Mouse (Mus musculus) midbrain, embryonic 11.5 days (tissue): ENCODE measurements around the gene Prr7. TPM values are rescaled to one million over a fixed set of nuclear protein-coding genes. Genes with fewer than 3 reads are reported as not detected.

Experiments used
- ATAC-seq: fragments of 200-750 bp; cut with Nextera tagmentation; 2 replicates; pipeline ENCODE4 v1.8.0; 2017; ENCODE audit warnings: moderate TSS enrichment, moderate library complexity; ENCODE audit not compliant: low FRiP score
- DNase-seq: peaks from one replicate; pipeline ENCODE4 v3.0.0; 2015; ENCODE audit warnings: low spot score; ENCODE audit errors: missing footprints
- H3K27ac ChIP-seq: fragments of 300-500 bp; sonication (generic); 2 replicates; pipeline ENCODE4 v1.5.1; 2014; ENCODE audit warnings: low read depth, low read length
- H3K27me3 ChIP-seq: fragments of 300-500 bp; sonication (generic); 2 replicates; pipeline ENCODE4 v1.6.1; 2014; ENCODE audit warnings: mild to moderate bottlenecking, low read length, moderate library complexity, mixed read lengths; ENCODE audit not compliant: control insufficient read depth, insufficient read depth
- H3K36me3 ChIP-seq: fragments of 300-500 bp; sonication (generic); 2 replicates; pipeline ENCODE4 v1.6.1; 2014; ENCODE audit warnings: mild to moderate bottlenecking, low read length, moderate library complexity, mixed read lengths; ENCODE audit not compliant: control insufficient read depth, insufficient read depth
- H3K4me1 ChIP-seq: fragments of 300-500 bp; sonication (generic); 2 replicates; pipeline ENCODE4 v1.6.1; 2014; ENCODE audit warnings: low read length; ENCODE audit not compliant: control insufficient read depth, insufficient read depth
- H3K4me2 ChIP-seq: fragments of 300-500 bp; sonication (generic); 2 replicates; pipeline ENCODE4 v1.6.1; 2014; ENCODE audit warnings: mild to moderate bottlenecking, moderate library complexity
- H3K4me3 ChIP-seq: fragments of 300-500 bp; sonication (generic); 2 replicates; pipeline ENCODE4 v1.5.1; 2014; ENCODE audit warnings: low read depth, low read length
- H3K9ac ChIP-seq: fragments of 300-500 bp; sonication (generic); 2 replicates; pipeline ENCODE4 v1.6.1; 2014; ENCODE audit warnings: low read length
- H3K9me3 ChIP-seq: fragments of 300-500 bp; sonication (generic); 2 replicates; pipeline ENCODE4 v1.6.1; 2016; ENCODE audit warnings: low read length; ENCODE audit not compliant: control insufficient read depth
- WGBS: fragments of 180-500 bp; shearing (Covaris S2); extraction: QIAGEN DNeasy Blood & Tissue Kit; methylation state at CpG from one replicate; pipeline ENCODE4 v1.1.7; 2014; 5-methylcytosine and 5-hydroxymethylcytosine counted together
- polyA plus RNA-seq: library from polyadenylated mRNA; unstranded; fragments of >200 nt; fragmentation: Nextera tagmentation; extraction: Ambion mirVana; gene quantifications from 2 replicates; pipeline ENCODE4 v1.2.1, GENCODE M21; 2014

The Prr7 gene
- polyA plus RNA-seq, 1 experiment from 2014 or later = 3.0 TPM

- no peaks in the 10 kb centered on the region for H3K27me3 ChIP-seq
- H3K36me3 ChIP-seq = peaks cover 39% of the 10 kb centered on the region
- no peak overlapping the region for H3K9ac ChIP-seq
- peaks cover 35% of the 10 kb centered on the region for H3K4me1 ChIP-seq
- ATAC-seq (no peak), DNase-seq (no peak)
- no peaks in the 10 kb centered on the region for H3K9me3 ChIP-seq
- WGBS = 89% methylated on average over 7 of the region's 7 CpGs
- H3K27ac ChIP-seq = no peak overlapping the region
- H3K4me2 ChIP-seq = no peak overlapping the region
- no peak overlapping the region for H3K4me3 ChIP-seq
These were observed 18.5 kb downstream of the Prr7 start for GRCm38 (mm10) chr13:55482542-55482941.

- H3K4me2 ChIP-seq = peak overlapping the region; percentile 83
- WGBS = 60% methylated on average over 9 of the region's 9 CpGs
- H3K9ac ChIP-seq = peak overlapping the region; percentile 33; the same call in 1 of the 2 replicates
- peak overlapping the region; percentile 51; the same call in 1 of the 2 replicates for H3K27ac ChIP-seq
- H3K4me3 ChIP-seq = peak overlapping the region; percentile 4; the same call in 1 of the 2 replicates
- DNase-seq = no peak
- peaks cover 35% of the 10 kb centered on the region for H3K36me3 ChIP-seq
- H3K9me3 ChIP-seq = no peaks in the 10 kb centered on the region
- peaks cover 36% of the 10 kb centered on the region for H3K4me1 ChIP-seq
- no peak for ATAC-seq
- H3K27me3 ChIP-seq = no peaks in the 10 kb centered on the region
These were observed 19.0 kb downstream of the Prr7 start for GRCm38 (mm10) chr13:55483071-55483470.

GRCm38 (mm10) chr13:55483593-55483992 lies 19.5 kb downstream of the Prr7 start:
- no peaks in the 10 kb centered on the region for H3K27me3 ChIP-seq
- peak; percentile 43 for ATAC-seq
- peak; percentile 97 for DNase-seq
- H3K4me3 ChIP-seq = peak overlapping the region; percentile 4; the same call in 1 of the 2 replicates
- WGBS = 14% methylated on average over 15 of the region's 15 CpGs
- H3K9me3 ChIP-seq = no peaks in the 10 kb centered on the region
- H3K4me2 ChIP-seq = peak overlapping the region; percentile 83
- H3K4me1 ChIP-seq = peaks cover 40% of the 10 kb centered on the region
- peak overlapping the region; percentile 72 for H3K27ac ChIP-seq
- H3K9ac ChIP-seq = peak overlapping the region; percentile 99; the same call in 1 of the 2 replicates
- peaks cover 35% of the 10 kb centered on the region for H3K36me3 ChIP-seq

GRCm38 (mm10) chr13:55484520-55485088 lies 20.5 kb downstream of the Prr7 start:
- peak overlapping the region; percentile 83 for H3K4me2 ChIP-seq
- peak overlapping the region; percentile 99 for H3K9ac ChIP-seq
- WGBS = 17% methylated on average over 7 of the region's 7 CpGs
- H3K4me1 ChIP-seq = peaks cover 40% of the 10 kb centered on the region
- no peaks in the 10 kb centered on the region for H3K9me3 ChIP-seq
- ATAC-seq (no peak), DNase-seq (peak; percentile 90)
- no peaks in the 10 kb centered on the region for H3K27me3 ChIP-seq
- peak overlapping the region; percentile 72 for H3K27ac ChIP-seq
- peaks cover 32% of the 10 kb centered on the region for H3K36me3 ChIP-seq
- H3K4me3 ChIP-seq = peak overlapping the region; percentile 74

- Histone ChIP-seq H3K27me3 (no peaks in the 10 kb centered on the region), H3K4me3 (peak overlapping the region; percentile 74), H3K9ac (peak overlapping the region; percentile 99), H3K9me3 (no peaks in the 10 kb centered on the region), H3K27ac (peak overlapping the region; percentile 98), H3K36me3 (peaks cover 19% of the 10 kb centered on the region), H3K4me2 (peak overlapping the region; percentile 83), H3K4me1 (peaks cover 40% of the 10 kb centered on the region)
- DNase-seq (peak; percentile 89), ATAC-seq (no peak)
- 37% methylated on average over 14 of the region's 14 CpGs for WGBS
These were observed 22.1 kb downstream of the Prr7 start for GRCm38 (mm10) chr13:55486029-55486794.

GRCm38 (mm10) chr13:55486916-55487577 lies 23.0 kb downstream of the Prr7 start:
- H3K27me3 ChIP-seq = no peaks in the 10 kb centered on the region
- peak overlapping the region; percentile 99 for H3K9ac ChIP-seq
- peaks cover 40% of the 10 kb centered on the region for H3K4me1 ChIP-seq
- WGBS = 1% methylated on average over 29 of the region's 29 CpGs
- DNase-seq (peak; percentile 96), ATAC-seq (peak; percentile 60)
- H3K9me3 ChIP-seq = no peaks in the 10 kb centered on the region
- peak overlapping the region; percentile 74 for H3K4me3 ChIP-seq
- H3K4me2 ChIP-seq = peak overlapping the region; percentile 83
- H3K27ac ChIP-seq = peak overlapping the region; percentile 98
- peaks cover 10% of the 10 kb centered on the region for H3K36me3 ChIP-seq

GRCm38 (mm10) chr13:55487578-55488498 lies 23.8 kb downstream of the Prr7 start, which contains the start of gene Dbn1:
Dbn1 (minus strand) TSS chr13:55488111.
- Histone ChIP-seq H3K27me3 (no peaks in the 10 kb centered on the region), H3K9me3 (no peaks in the 10 kb centered on the region), H3K9ac (peak within 1 kb of the TSS; percentile 99), H3K4me2 (peak within 1 kb of the TSS; percentile 83), H3K4me3 (peak within 1 kb of the TSS; percentile 74), H3K4me1 (peaks cover 40% of the 10 kb centered on the region), H3K27ac (peak within 1 kb of the TSS; percentile 98), H3K36me3 (peaks cover 3% of the 10 kb centered on the region; the same call in 1 of the 2 replicates)
- WGBS = under 1% methylated on average over 68 of the region's 83 CpGs
- peak; percentile 85 for ATAC-seq
- DNase-seq = peak; percentile 98

- DNase-seq (peak; percentile 85), ATAC-seq (no peak; the same call in 1 of the 2 replicates)
- H3K27me3 ChIP-seq = no peaks in the 10 kb centered on the region
- H3K36me3 ChIP-seq = peaks cover 9% of the 10 kb centered on the region
- peaks cover 19% of the 10 kb centered on the region for H3K4me1 ChIP-seq
- H3K4me2 ChIP-seq = no peak overlapping the region
- no peaks in the 10 kb centered on the region for H3K9me3 ChIP-seq
- H3K9ac ChIP-seq = no peak overlapping the region
- no peak overlapping the region for H3K4me3 ChIP-seq
- WGBS = 25% methylated on average over 2 of the region's 2 CpGs
- H3K27ac ChIP-seq = no peak overlapping the region
These were observed 30.2 kb downstream of the Prr7 start for GRCm38 (mm10) chr13:55494257-55494656.
